Mouse (Mus musculus): ENCODE results near the gene Capn15.

Gene Capn15

GRCm38 (mm10) chr17:25998425-25998824, 12.8 kb upstream of the Capn15 start:
- no peak for DNase-seq (ENCODE audit: low read depth, low spot score)

- DNase-seq (ENCODE audit: low read depth, low spot score): no peak
These were observed 7.9 kb upstream of the Capn15 start for GRCm38 (mm10) chr17:25993489-25993888.

GRCm38 (mm10) chr17:25992274-25992673, 6.7 kb upstream of the Capn15 start:
- DNase-seq (ENCODE audit: low read depth, low spot score): no peak

GRCm38 (mm10) chr17:25990331-25990730, 4.7 kb upstream of the Capn15 start:
- DNase-seq (ENCODE audit: low read depth, low spot score): no peak

GRCm38 (mm10) chr17:25984556-25985305, 865 bp downstream of the Capn15 start:
- no peak for DNase-seq (ENCODE audit: low read depth, low spot score)

GRCm38 (mm10) chr17:25984066-25984465, 1.5 kb downstream of the Capn15 start:
- DNase-seq (ENCODE audit: low read depth, low spot score): no peak

GRCm38 (mm10) chr17:25982913-25983312, 2.7 kb downstream of the Capn15 start:
- no peak for DNase-seq (ENCODE audit: low read depth, low spot score)

- DNase-seq (ENCODE audit: low read depth, low spot score): no peak
These were observed 4.7 kb downstream of the Capn15 start for GRCm38 (mm10) chr17:25980854-25981253.

GRCm38 (mm10) chr17:25979829-25980738, 5.5 kb downstream of the Capn15 start:
- DNase-seq (ENCODE audit: low read depth, low spot score): no peak

- peak; percentile 36 for DNase-seq (ENCODE audit: low read depth, low spot score)
These were observed 14.5 kb downstream of the Capn15 start for GRCm38 (mm10) chr17:25970954-25971707.

- peak; percentile 43 for DNase-seq (ENCODE audit: low read depth, low spot score)
These were observed 15.1 kb downstream of the Capn15 start for GRCm38 (mm10) chr17:25970448-25970847.

- no peak for DNase-seq (ENCODE audit: low read depth, low spot score)
These were observed 17.4 kb downstream of the Capn15 start for GRCm38 (mm10) chr17:25968176-25968575.

- no peak for DNase-seq (ENCODE audit: low read depth, low spot score)
These were observed 17.9 kb downstream of the Capn15 start for GRCm38 (mm10) chr17:25967652-25968051.

- no peak for DNase-seq (ENCODE audit: low read depth, low spot score)
These were observed 21.3 kb downstream of the Capn15 start for GRCm38 (mm10) chr17:25964271-25964670.

GRCm38 (mm10) chr17:25962413-25962905, 23.1 kb downstream of the Capn15 start:
- DNase-seq (ENCODE audit: low read depth, low spot score): no peak

GRCm38 (mm10) chr17:25961566-25961965, 24.0 kb downstream of the Capn15 start:
- DNase-seq (ENCODE audit: low read depth, low spot score): no peak

GRCm38 (mm10) chr17:25959630-25960467, 25.7 kb downstream of the Capn15 start:
- no peak for DNase-seq (ENCODE audit: low read depth, low spot score)

- no peak for DNase-seq (ENCODE audit: low read depth, low spot score)
These were observed 26.7 kb downstream of the Capn15 start for GRCm38 (mm10) chr17:25958771-25959494.

- no peak for DNase-seq (ENCODE audit: low read depth, low spot score)
These were observed 28.0 kb downstream of the Capn15 start for GRCm38 (mm10) chr17:25957586-25958051.

- no peak for DNase-seq (ENCODE audit: low read depth, low spot score)
These were observed 29.0 kb downstream of the Capn15 start for GRCm38 (mm10) chr17:25956631-25957030.
